Mouse (Mus musculus) fibroblast of lung, adult 2 months (primary cell): ENCODE measurements at regions not wholly inside any gene's neighbourhood (a gene's known extent, or its start where the extent isn't known, plus 50 kb on each side); places are given as distances from the start of the nearest gene placed in this dataset.

Experiments
- DNase-seq: peaks from one replicate; pipeline ENCODE4 v3.0.0-alpha.2; 2011; ENCODE audit warnings: low read depth

DNA sequence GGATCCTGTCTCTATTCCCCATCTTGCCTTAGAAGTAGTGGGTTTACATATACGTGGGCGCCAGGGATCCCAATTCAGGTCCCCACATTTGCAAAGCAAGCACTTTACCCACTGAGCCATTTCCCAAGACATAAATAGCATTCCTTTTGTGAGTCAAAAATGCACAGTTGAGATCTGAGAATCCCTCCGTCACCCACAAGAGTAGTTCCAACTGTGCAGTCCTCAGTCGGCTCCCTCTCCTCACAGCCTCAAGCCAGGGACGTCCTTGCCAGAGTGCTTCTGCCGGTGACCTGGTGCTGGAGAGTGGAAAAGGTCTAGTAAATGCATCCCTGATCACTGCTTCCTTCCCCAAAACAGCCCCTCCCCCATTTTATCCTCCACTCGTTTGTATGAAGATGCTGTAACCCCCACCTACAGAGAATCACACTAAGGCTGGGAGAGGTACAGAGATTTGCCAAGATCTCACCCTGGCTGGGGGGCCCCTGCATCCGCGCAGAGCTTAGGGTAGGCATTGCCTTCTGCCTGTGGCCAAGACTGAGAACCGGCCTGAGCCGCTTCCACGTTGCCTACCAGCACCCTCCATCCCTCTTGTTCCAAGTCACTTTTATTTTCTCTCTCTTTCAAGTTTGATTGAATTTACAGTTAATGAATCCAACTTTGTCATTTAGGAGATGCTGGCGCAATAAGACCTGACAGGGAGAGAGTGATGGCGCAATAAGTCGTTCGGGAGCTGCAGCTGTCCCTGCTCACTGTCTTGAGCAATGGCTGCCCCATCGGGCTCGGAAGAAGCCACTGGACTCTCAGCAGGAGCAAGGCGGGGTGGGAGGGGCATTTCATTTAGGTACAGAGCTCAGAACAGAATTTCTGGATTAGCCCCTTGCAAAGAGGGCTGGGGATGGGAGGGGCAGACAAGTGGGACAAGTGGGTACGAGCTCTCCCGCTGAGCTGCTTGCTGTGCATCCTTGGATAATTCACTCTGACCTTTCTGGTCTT, 74.5 kb upstream of the Zfp618 start:
- no peak for DNase-seq

DNA sequence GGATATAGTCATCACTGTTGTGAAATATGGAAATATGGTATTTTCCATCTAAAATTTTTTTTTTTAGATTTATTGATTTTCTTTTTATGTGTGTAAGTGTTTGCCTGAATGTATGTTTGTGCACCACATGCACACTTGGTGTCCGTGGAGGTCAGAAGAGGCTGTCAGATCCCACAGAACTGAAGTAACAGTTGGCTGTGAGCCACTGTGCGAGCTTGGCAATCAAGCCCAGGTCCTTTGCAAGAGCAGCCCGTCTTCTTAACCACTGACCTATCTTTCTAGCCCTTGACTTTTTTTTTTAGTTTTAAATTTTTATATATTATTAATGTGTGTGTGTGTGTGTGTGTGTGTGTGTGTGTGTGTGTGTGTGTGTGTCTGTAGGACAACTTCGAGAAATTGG, 52.5 kb upstream of the Zfp618 start:
- no peak for DNase-seq
